Mouse (Mus musculus) heart, adult 9 months (tissue): Measurements from ENCODE around the gene Fam131b.

Source experiments
- DNase-seq, 2 experiments: peaks; one replicate each; pipeline ENCODE4 v3.0.0; 2022; ENCODE audit warnings: low spot score in 2 of 2

Fam131b gene

GRCm38 (mm10) chr6:42324482-42325267 lies at the start of gene Fam131b:
Gene Fam131b (minus strand): TSS chr6:42324643.
- peak; percentile 26 to 27 for DNase-seq

GRCm38 (mm10) chr6:42373669-42374430 lies 49.4 kb upstream of the Fam131b start:
- no peak for DNase-seq

- no peak for DNase-seq
Measured at GRCm38 (mm10) chr6:42372816-42373547, 48.5 kb upstream of the Fam131b start, which contains the start of gene Epha1. Gene Epha1 (minus strand): TSS chr6:42373268.

- DNase-seq = no peak
Measured at GRCm38 (mm10) chr6:42372421-42372815, 48.0 kb upstream of the Fam131b start.

GRCm38 (mm10) chr6:42372001-42372400 lies 47.6 kb upstream of the Fam131b start:
- no peak for DNase-seq

- DNase-seq = peak in 1 of 2 experiments; percentile 70
Measured at GRCm38 (mm10) chr6:42370630-42371363, 46.4 kb upstream of the Fam131b start.

- no peak for DNase-seq
Measured at GRCm38 (mm10) chr6:42369870-42370269, 45.4 kb upstream of the Fam131b start.

GRCm38 (mm10) chr6:42365215-42365614 lies 40.8 kb upstream of the Fam131b start:
- no peak for DNase-seq

GRCm38 (mm10) chr6:42364607-42365006 lies 40.2 kb upstream of the Fam131b start:
- DNase-seq = no peak

GRCm38 (mm10) chr6:42364066-42364465 lies 39.6 kb upstream of the Fam131b start:
- DNase-seq = no peak

- DNase-seq = no peak
Measured at GRCm38 (mm10) chr6:42362974-42363373, 38.5 kb upstream of the Fam131b start.

- no peak for DNase-seq
Measured at GRCm38 (mm10) chr6:42362497-42362896, 38.1 kb upstream of the Fam131b start.

- no peak for DNase-seq
Measured at GRCm38 (mm10) chr6:42362074-42362473, 37.6 kb upstream of the Fam131b start.

- no peak for DNase-seq
Measured at GRCm38 (mm10) chr6:42361041-42361895, 36.8 kb upstream of the Fam131b start.

GRCm38 (mm10) chr6:42360231-42360840 lies 35.9 kb upstream of the Fam131b start:
- DNase-seq = no peak

GRCm38 (mm10) chr6:42359364-42360147 lies 35.1 kb upstream of the Fam131b start:
- DNase-seq = peak; percentile 73 to 74

- DNase-seq = no peak
Measured at GRCm38 (mm10) chr6:42358901-42359300, 34.5 kb upstream of the Fam131b start.

GRCm38 (mm10) chr6:42357901-42358300 lies 33.5 kb upstream of the Fam131b start:
- DNase-seq = no peak

- DNase-seq = no peak
Measured at GRCm38 (mm10) chr6:42356913-42357312, 32.5 kb upstream of the Fam131b start.
